Mouse (Mus musculus): ENCODE data around the gene Zfhx3. TPM values are rescaled to one million over a fixed set of nuclear protein-coding genes. Genes with fewer than 3 reads are reported as not detected.

Gene Zfhx3
- polyA plus RNA-seq, 1 experiment from 2014 or later = 27.5 TPM

- WGBS = 67% methylated on average over 13 of the region's 13 CpGs
- Histone ChIP-seq H3K36me3 (replicated peaks; ENCODE audit: control insufficient read depth, insufficient read depth, low read depth, low read length) (peaks cover 35% of the 10 kb centered on the region), H3K27me3 (ENCODE audit: control insufficient read depth, insufficient read depth, low read length) (no peaks in the 10 kb centered on the region), H3K9ac (replicated peaks; ENCODE audit: low read length) (no peak overlapping the region), H3K4me2 (ENCODE audit: low read depth, low read length) (no peak overlapping the region), H3K4me3 (ENCODE audit: low read depth, low read length) (no peak overlapping the region), H3K27ac (replicated peaks; ENCODE audit: low read depth, low read length) (no peak overlapping the region), H3K4me1 (ENCODE audit: control insufficient read depth, insufficient read depth, low read length) (no peaks in the 10 kb centered on the region), H3K9me3 (replicated peaks; ENCODE audit: control insufficient read depth, low read length) (peaks cover 3% of the 10 kb centered on the region; the same call in 1 of the 2 replicates)
- DNase-seq (ENCODE audit: low spot score) (no peak), ATAC-seq (replicated peaks; ENCODE audit: insufficient number of reproducible peaks, low FRiP score, low TSS enrichment, low read depth) (no peak)
Measured at GRCm38 (mm10) chr8:108944312-108944711, 1001.9 kb downstream of the Zfhx3 start.

GRCm38 (mm10) chr8:108950311-108950710, 1007.9 kb downstream of the Zfhx3 start:
- no peak overlapping the region for H3K9ac ChIP-seq (replicated peaks; ENCODE audit: low read length)
- H3K4me1 ChIP-seq (ENCODE audit: control insufficient read depth, insufficient read depth, low read length) = no peaks in the 10 kb centered on the region
- no peak overlapping the region for H3K4me2 ChIP-seq (ENCODE audit: low read depth, low read length)
- peaks cover 58% of the 10 kb centered on the region for H3K36me3 ChIP-seq (replicated peaks; ENCODE audit: control insufficient read depth, insufficient read depth, low read depth, low read length)
- ATAC-seq (replicated peaks; ENCODE audit: insufficient number of reproducible peaks, low FRiP score, low TSS enrichment, low read depth) (no peak), DNase-seq (ENCODE audit: low spot score) (no peak)
- H3K27me3 ChIP-seq (ENCODE audit: control insufficient read depth, insufficient read depth, low read length) = no peaks in the 10 kb centered on the region
- no peak overlapping the region for H3K27ac ChIP-seq (replicated peaks; ENCODE audit: low read depth, low read length)
- H3K4me3 ChIP-seq (ENCODE audit: low read depth, low read length) = no peak overlapping the region
- peaks cover 10% of the 10 kb centered on the region for H3K9me3 ChIP-seq (replicated peaks; ENCODE audit: control insufficient read depth, low read length)
- 96% methylated on average over 21 of the region's 21 CpGs for WGBS

DNA sequence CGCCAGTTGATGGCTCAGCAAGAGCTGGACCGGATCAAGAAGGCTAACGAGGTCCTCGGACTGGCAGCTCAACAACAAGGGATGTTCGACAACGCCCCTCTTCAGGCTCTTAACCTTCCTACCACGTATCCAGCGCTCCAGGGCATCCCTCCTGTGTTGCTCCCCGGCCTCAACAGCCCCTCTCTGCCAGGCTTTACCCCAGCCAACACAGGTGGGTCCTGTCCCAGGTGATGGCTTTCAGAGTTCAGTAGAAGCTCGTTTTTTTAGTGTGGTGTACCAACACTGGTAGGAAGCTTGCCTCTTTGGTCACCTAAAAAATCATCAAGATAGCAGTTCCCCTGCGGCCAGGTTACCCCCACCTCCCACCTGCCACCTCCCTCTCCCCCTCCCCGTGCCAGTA, 1009.1 kb downstream of the Zfhx3 start:
- peaks cover 66% of the 10 kb centered on the region for H3K36me3 ChIP-seq (replicated peaks; ENCODE audit: control insufficient read depth, insufficient read depth, low read depth, low read length)
- 90% methylated on average over 12 of the region's 12 CpGs for WGBS
- H3K9ac ChIP-seq (replicated peaks; ENCODE audit: low read length) = no peak overlapping the region
- ATAC-seq (replicated peaks; ENCODE audit: insufficient number of reproducible peaks, low FRiP score, low TSS enrichment, low read depth) (no peak), DNase-seq (ENCODE audit: low spot score) (no peak)
- H3K4me2 ChIP-seq (ENCODE audit: low read depth, low read length) = no peak overlapping the region
- no peaks in the 10 kb centered on the region for H3K27me3 ChIP-seq (ENCODE audit: control insufficient read depth, insufficient read depth, low read length)
- no peaks in the 10 kb centered on the region for H3K4me1 ChIP-seq (ENCODE audit: control insufficient read depth, insufficient read depth, low read length)
- no peak overlapping the region for H3K4me3 ChIP-seq (ENCODE audit: low read depth, low read length)
- H3K9me3 ChIP-seq (replicated peaks; ENCODE audit: control insufficient read depth, low read length) = peaks cover 10% of the 10 kb centered on the region
- no peak overlapping the region for H3K27ac ChIP-seq (replicated peaks; ENCODE audit: low read depth, low read length)

GRCm38 (mm10) chr8:108956416-108956815, 1014.0 kb downstream of the Zfhx3 start:
- no peak overlapping the region for H3K27ac ChIP-seq (replicated peaks; ENCODE audit: low read depth, low read length)
- no peak for DNase-seq (ENCODE audit: low spot score)
- peak overlapping the region; percentile 32; the same call in 1 of the 2 replicates for H3K4me2 ChIP-seq (ENCODE audit: low read depth, low read length)

DNA sequence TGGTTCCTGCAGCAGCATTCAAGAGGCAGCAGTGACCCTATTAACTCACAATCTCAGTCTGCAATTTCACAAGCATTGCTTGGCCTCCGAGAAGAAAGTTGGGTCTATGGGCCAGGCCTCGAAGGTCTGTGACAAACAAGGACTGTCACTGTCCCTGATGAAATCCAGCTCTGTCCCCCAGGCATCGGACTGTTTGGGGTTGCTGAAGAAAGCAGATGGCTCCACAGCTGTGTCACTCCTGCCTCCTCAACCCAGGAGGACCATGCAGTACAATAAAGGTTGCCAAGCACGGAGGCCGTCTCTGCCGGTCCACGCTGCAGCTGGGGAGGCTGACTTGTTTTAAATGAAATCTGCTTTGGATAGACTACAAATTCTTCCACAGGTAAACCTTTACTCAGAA, 1020.1 kb downstream of the Zfhx3 start:
- 51% methylated on average over 7 of the region's 7 CpGs for WGBS
- Histone ChIP-seq H3K9me3 (replicated peaks; ENCODE audit: control insufficient read depth, low read length) (no peaks in the 10 kb centered on the region), H3K4me2 (ENCODE audit: low read depth, low read length) (no peak overlapping the region), H3K27ac (replicated peaks; ENCODE audit: low read depth, low read length) (0 out of 2 replicates have a peak overlapping the region, but pooled peaks have one; percentile 20), H3K4me3 (ENCODE audit: low read depth, low read length) (no peak overlapping the region), H3K27me3 (ENCODE audit: control insufficient read depth, insufficient read depth, low read length) (no peaks in the 10 kb centered on the region), H3K4me1 (ENCODE audit: control insufficient read depth, insufficient read depth, low read length) (no peaks in the 10 kb centered on the region), H3K9ac (replicated peaks; ENCODE audit: low read length) (no peak overlapping the region), H3K36me3 (replicated peaks; ENCODE audit: control insufficient read depth, insufficient read depth, low read depth, low read length) (no peaks in the 10 kb centered on the region)
- ATAC-seq (replicated peaks; ENCODE audit: insufficient number of reproducible peaks, low FRiP score, low TSS enrichment, low read depth) (no peak), DNase-seq (ENCODE audit: low spot score) (no peak)

More at GRCm38 (mm10) chr8:108956416-108956815, 1014.0 kb downstream of the Zfhx3 start:
- no peaks in the 10 kb centered on the region; the same call in 1 of the 2 replicates for H3K9me3 ChIP-seq (replicated peaks; ENCODE audit: control insufficient read depth, low read length)
- ATAC-seq (replicated peaks; ENCODE audit: insufficient number of reproducible peaks, low FRiP score, low TSS enrichment, low read depth) = no peak
- no peak overlapping the region for H3K9ac ChIP-seq (replicated peaks; ENCODE audit: low read length)
- peak overlapping the region; percentile 8; the same call in 1 of the 2 replicates for H3K4me3 ChIP-seq (ENCODE audit: low read depth, low read length)
- WGBS = 56% methylated on average over 37 of the region's 37 CpGs
- H3K36me3 ChIP-seq (replicated peaks; ENCODE audit: control insufficient read depth, insufficient read depth, low read depth, low read length) = peaks cover 21% of the 10 kb centered on the region
- H3K4me1 ChIP-seq (ENCODE audit: control insufficient read depth, insufficient read depth, low read length) = no peaks in the 10 kb centered on the region
- H3K27me3 ChIP-seq (ENCODE audit: control insufficient read depth, insufficient read depth, low read length) = no peaks in the 10 kb centered on the region

- Histone ChIP-seq H3K27ac (replicated peaks; ENCODE audit: low read depth, low read length) (no peak overlapping the region), H3K27me3 (ENCODE audit: control insufficient read depth, insufficient read depth, low read length) (no peaks in the 10 kb centered on the region), H3K4me1 (ENCODE audit: control insufficient read depth, insufficient read depth, low read length) (no peaks in the 10 kb centered on the region), H3K36me3 (replicated peaks; ENCODE audit: control insufficient read depth, insufficient read depth, low read depth, low read length) (no peaks in the 10 kb centered on the region), H3K9ac (replicated peaks; ENCODE audit: low read length) (no peak overlapping the region), H3K4me2 (ENCODE audit: low read depth, low read length) (no peak overlapping the region), H3K9me3 (replicated peaks; ENCODE audit: control insufficient read depth, low read length) (no peaks in the 10 kb centered on the region), H3K4me3 (ENCODE audit: low read depth, low read length) (no peak overlapping the region)
- DNase-seq (ENCODE audit: low spot score) = no peak
- WGBS = 78% methylated on average over 2 of the region's 2 CpGs
- no peak for ATAC-seq (replicated peaks; ENCODE audit: insufficient number of reproducible peaks, low FRiP score, low TSS enrichment, low read depth)
Measured at GRCm38 (mm10) chr8:108963181-108963580, 1020.7 kb downstream of the Zfhx3 start.

- H3K36me3 ChIP-seq (replicated peaks; ENCODE audit: control insufficient read depth, insufficient read depth, low read depth, low read length) = no peaks in the 10 kb centered on the region
- H3K27ac ChIP-seq (replicated peaks; ENCODE audit: low read depth, low read length) = no peak overlapping the region
- no peak overlapping the region for H3K4me3 ChIP-seq (ENCODE audit: low read depth, low read length)
- no peaks in the 10 kb centered on the region for H3K9me3 ChIP-seq (replicated peaks; ENCODE audit: control insufficient read depth, low read length)
- DNase-seq (ENCODE audit: low spot score) (no peak), ATAC-seq (replicated peaks; ENCODE audit: insufficient number of reproducible peaks, low FRiP score, low TSS enrichment, low read depth) (no peak)
- H3K4me1 ChIP-seq (ENCODE audit: control insufficient read depth, insufficient read depth, low read length) = no peaks in the 10 kb centered on the region
- H3K27me3 ChIP-seq (ENCODE audit: control insufficient read depth, insufficient read depth, low read length) = no peaks in the 10 kb centered on the region
- H3K9ac ChIP-seq (replicated peaks; ENCODE audit: low read length) = no peak overlapping the region
- H3K4me2 ChIP-seq (ENCODE audit: low read depth, low read length) = no peak overlapping the region
- WGBS = 79% methylated on average over 12 of the region's 12 CpGs
Measured at GRCm38 (mm10) chr8:108966041-108966440, 1023.6 kb downstream of the Zfhx3 start.

DNA sequence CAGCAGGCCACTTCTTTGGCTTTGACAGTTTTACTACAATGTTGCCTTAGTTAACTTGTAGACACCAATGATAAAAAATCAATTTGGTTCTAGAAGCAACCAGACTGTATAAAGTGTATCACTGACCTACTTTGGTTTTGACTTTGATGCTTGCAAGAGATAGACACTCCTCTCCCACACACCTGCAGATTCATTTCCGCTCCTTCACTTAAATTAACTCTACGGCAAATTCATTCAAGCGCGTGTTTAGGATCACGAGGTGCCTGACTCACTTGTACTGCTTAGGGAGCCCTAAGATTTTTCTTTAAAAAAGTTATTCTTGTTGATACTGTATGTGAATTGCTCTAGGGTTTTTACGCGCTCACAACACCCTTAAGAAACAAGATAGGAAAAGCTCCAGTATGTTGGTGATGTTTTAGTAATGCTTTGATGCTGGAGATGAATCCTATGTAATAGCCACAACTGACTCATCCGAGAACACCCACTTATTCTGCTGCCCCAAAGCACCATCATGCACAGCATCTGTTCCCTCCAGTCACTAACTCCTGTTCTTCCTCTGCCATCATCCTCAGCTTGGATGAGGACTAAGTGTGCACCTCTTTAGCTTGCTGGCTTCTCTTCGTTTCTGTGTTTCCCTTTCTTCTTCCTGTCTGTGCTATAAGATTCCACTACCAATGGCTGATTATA, 1031.3 kb downstream of the Zfhx3 start:
- Histone ChIP-seq H3K4me1 (ENCODE audit: control insufficient read depth, insufficient read depth, low read length) (no peaks in the 10 kb centered on the region), H3K4me2 (ENCODE audit: low read depth, low read length) (no peak overlapping the region), H3K9ac (replicated peaks; ENCODE audit: low read length) (no peak overlapping the region), H3K9me3 (replicated peaks; ENCODE audit: control insufficient read depth, low read length) (no peaks in the 10 kb centered on the region), H3K27ac (replicated peaks; ENCODE audit: low read depth, low read length) (no peak overlapping the region), H3K36me3 (replicated peaks; ENCODE audit: control insufficient read depth, insufficient read depth, low read depth, low read length) (no peaks in the 10 kb centered on the region), H3K27me3 (ENCODE audit: control insufficient read depth, insufficient read depth, low read length) (no peaks in the 10 kb centered on the region), H3K4me3 (ENCODE audit: low read depth, low read length) (no peak overlapping the region)
- no peak for DNase-seq (ENCODE audit: low spot score)
- 87% methylated on average over 9 of the region's 9 CpGs for WGBS
- ATAC-seq (replicated peaks; ENCODE audit: insufficient number of reproducible peaks, low FRiP score, low TSS enrichment, low read depth) = no peak

Measured in embryonic facial prominence, embryonic 11.5 days (tissue).